Mouse (Mus musculus): Measurements from ENCODE around the gene Olfr1220.

Olfr1220 gene

DNA sequence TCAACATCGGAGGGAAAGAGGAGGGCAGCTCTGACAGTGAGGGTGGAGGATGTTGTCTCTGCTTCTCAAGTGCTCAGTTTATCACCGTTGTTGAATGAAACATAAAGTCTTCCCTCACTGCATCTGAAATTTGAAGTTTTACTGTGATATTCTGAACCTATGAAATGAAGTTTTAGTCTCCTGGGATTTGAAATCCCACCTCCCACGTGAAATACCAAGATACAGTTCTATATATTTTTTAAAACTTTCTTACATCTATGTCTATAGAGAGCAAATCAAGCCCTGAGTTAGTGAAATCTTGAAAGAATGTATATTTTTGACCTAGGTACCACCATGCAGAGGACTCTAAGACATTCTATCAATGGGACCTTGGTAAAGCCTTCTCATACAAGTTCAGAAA, at the start of gene Olfr1220:
Gene Olfr1220 (minus strand): TSS at position 101 of the 400 bp plus-strand sequence.
- DNase-seq (ENCODE audit: low spot score), result no peak

DNA sequence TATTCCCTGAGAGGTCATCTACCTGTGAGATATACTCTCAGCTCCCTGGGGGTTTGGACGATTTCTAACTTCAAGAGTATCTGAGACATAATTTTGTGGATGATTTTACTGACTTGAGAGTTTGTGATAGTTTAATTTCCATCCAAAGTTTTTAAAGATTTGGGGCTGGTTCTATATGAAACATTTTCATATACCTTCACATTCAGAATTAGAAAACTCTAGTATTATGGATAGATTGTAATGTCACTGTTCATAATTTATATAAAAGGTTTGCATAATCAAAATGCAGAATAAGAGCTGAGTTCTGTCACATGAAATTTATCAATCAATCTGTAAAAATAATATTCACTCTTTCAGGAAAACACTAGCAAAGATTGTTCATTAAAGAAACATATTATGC, 44.8 kb upstream of the Olfr1220 start, which contains the start of gene Olfr1223:
Gene Olfr1223 (minus strand): TSS at position 101 of the 400 bp plus-strand sequence.
- no peak for DNase-seq (ENCODE audit: low spot score)

GRCm38 (mm10) chr2:89132954-89133353, 26.3 kb upstream of the Olfr1220 start, which contains the start of gene Olfr1222:
TSS of gene Olfr1222 (minus strand) at chr2:89133054.
- DNase-seq (ENCODE audit: low spot score), result no peak

GRCm38 (mm10) chr2:89117183-89117582, 10.5 kb upstream of the Olfr1220 start, which contains the start of gene Olfr1221:
TSS of gene Olfr1221 (minus strand) at chr2:89117283.
- no peak for DNase-seq (ENCODE audit: low spot score)

- no peak for DNase-seq (ENCODE audit: low spot score)
Measured at GRCm38 (mm10) chr2:89105651-89106050, 984 bp downstream of the Olfr1220 start.

DNA sequence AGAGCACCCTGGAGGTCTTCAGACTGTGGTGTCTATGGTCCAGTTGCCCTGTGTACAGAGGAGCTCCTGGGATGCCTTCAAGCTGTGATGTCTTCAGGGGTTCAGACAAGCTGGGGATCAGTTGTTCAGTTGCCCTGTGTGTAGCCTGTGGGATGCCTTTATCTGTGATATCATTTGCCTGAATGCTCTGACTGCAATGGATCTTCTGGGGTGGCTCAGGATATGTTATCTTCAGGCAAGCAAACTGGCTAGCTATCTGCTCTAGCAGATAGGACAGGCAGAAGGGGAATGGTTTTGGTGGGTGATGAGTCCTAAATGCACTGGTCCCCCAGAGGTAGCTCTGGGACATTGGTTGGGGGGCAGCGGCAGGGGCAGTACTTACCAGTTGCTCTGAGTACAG, 12.8 kb downstream of the Olfr1220 start:
- DNase-seq (ENCODE audit: low spot score), result no peak

GRCm38 (mm10) chr2:89083413-89083812, 23.2 kb downstream of the Olfr1220 start, which contains the start of gene Olfr1219:
TSS of gene Olfr1219 (minus strand) at chr2:89083513.
- no peak for DNase-seq (ENCODE audit: low spot score)

GRCm38 (mm10) chr2:89081487-89081886, 25.1 kb downstream of the Olfr1220 start:
- no peak for DNase-seq (ENCODE audit: low spot score)

DNA sequence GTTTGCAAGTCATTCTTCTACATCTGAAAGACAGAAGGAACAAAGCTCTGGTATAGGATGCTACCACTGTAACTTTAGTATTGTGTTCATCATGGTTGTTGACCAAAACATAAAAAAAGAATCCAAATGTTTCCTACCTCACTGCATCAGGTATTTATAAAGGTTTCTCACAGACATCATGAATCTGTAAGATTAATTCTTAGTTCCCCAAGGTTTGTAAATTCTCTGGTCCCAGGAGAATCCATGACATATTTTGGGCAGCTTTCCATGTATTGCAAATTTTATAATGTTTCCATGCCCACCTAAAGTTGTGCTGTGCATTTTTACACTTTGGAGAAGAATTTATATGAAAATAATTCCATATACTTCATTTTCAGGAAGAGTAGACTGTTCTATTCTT, 45.5 kb downstream of the Olfr1220 start, which contains the start of gene Olfr1218:
Gene Olfr1218 (minus strand): TSS at position 101 of the 400 bp plus-strand sequence.
- DNase-seq (ENCODE audit: low spot score), result no peak

Measured in T-cell, adult 2 months (primary cell).